Mouse (Mus musculus): ENCODE measurements around the gene Tcf7l2. TPM values are rescaled to one million over a fixed set of nuclear protein-coding genes. Genes with fewer than 3 reads are reported as not detected.

The Tcf7l2 gene
- polyA plus RNA-seq, 1 experiment from 2014 or later = 27.0 TPM

- Histone ChIP-seq H3K27ac (ENCODE audit: low read depth, low read length) (no peak overlapping the region), H3K4me3 (ENCODE audit: low read length) (no peak overlapping the region), H3K27me3 (replicated peaks; ENCODE audit: control insufficient read depth, insufficient read depth, low read length) (no peaks in the 10 kb centered on the region), H3K4me2 (ENCODE audit: low read length) (no peak overlapping the region), H3K36me3 (ENCODE audit: control insufficient read depth, insufficient read depth, low read length) (no peaks in the 10 kb centered on the region), H3K4me1 (ENCODE audit: control insufficient read depth, insufficient read depth, low read depth, low read length) (peaks cover 3% of the 10 kb centered on the region; the same call in 1 of the 2 replicates), H3K9me3 (ENCODE audit: control insufficient read depth, low read length) (no peaks in the 10 kb centered on the region), H3K9ac (ENCODE audit: low read depth, low read length) (no peak overlapping the region)
- WGBS = 47% methylated on average over 2 of the region's 2 CpGs
- ATAC-seq = no peak
Observed at GRCm38 (mm10) chr19:55845702-55846101, 104.1 kb downstream of the Tcf7l2 start.

DNA sequence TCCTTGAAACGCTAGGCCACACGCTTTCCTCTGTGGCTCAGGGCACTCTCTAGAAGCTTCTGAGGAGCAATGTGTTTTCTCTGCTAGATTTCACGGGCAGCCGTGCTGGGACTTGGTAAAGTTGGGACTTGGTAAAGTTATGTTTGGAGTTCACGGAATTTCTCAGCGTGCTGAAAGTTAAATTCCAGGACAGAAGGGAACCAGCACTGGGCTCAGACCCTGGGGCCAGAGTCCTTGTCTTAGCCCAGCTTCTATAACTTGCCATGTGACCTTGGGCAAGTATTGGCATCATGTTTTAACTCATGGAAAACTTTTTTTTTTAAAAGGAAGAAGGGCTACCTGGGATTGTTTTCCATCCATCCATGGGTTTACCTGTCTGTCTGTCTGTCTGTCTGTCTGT is 104.6 kb downstream of the Tcf7l2 start:
- Histone ChIP-seq H3K27me3 (replicated peaks; ENCODE audit: control insufficient read depth, insufficient read depth, low read length) (no peaks in the 10 kb centered on the region), H3K9ac (ENCODE audit: low read depth, low read length) (no peak overlapping the region), H3K4me2 (ENCODE audit: low read length) (no peak overlapping the region), H3K9me3 (ENCODE audit: control insufficient read depth, low read length) (no peaks in the 10 kb centered on the region), H3K4me3 (ENCODE audit: low read length) (no peak overlapping the region), H3K27ac (ENCODE audit: low read depth, low read length) (no peak overlapping the region), H3K36me3 (ENCODE audit: control insufficient read depth, insufficient read depth, low read length) (no peaks in the 10 kb centered on the region), H3K4me1 (ENCODE audit: control insufficient read depth, insufficient read depth, low read depth, low read length) (peaks cover 5% of the 10 kb centered on the region)
- no peak for ATAC-seq
- 90% methylated on average over 6 of the region's 6 CpGs for WGBS

GRCm38 (mm10) chr19:55847043-55847442 is 105.4 kb downstream of the Tcf7l2 start:
- H3K4me3 ChIP-seq (ENCODE audit: low read length) = no peak overlapping the region
- no peak overlapping the region for H3K9ac ChIP-seq (ENCODE audit: low read depth, low read length)
- H3K27ac ChIP-seq (ENCODE audit: low read depth, low read length) = no peak overlapping the region
- no peak overlapping the region for H3K4me2 ChIP-seq (ENCODE audit: low read length)
- no peaks in the 10 kb centered on the region for H3K9me3 ChIP-seq (ENCODE audit: control insufficient read depth, low read length)
- no peaks in the 10 kb centered on the region for H3K36me3 ChIP-seq (ENCODE audit: control insufficient read depth, insufficient read depth, low read length)
- 62% methylated on average over 4 of the region's 4 CpGs for WGBS
- H3K27me3 ChIP-seq (replicated peaks; ENCODE audit: control insufficient read depth, insufficient read depth, low read length) = no peaks in the 10 kb centered on the region
- no peak for ATAC-seq
- peaks cover 12% of the 10 kb centered on the region for H3K4me1 ChIP-seq (ENCODE audit: control insufficient read depth, insufficient read depth, low read depth, low read length)

DNA sequence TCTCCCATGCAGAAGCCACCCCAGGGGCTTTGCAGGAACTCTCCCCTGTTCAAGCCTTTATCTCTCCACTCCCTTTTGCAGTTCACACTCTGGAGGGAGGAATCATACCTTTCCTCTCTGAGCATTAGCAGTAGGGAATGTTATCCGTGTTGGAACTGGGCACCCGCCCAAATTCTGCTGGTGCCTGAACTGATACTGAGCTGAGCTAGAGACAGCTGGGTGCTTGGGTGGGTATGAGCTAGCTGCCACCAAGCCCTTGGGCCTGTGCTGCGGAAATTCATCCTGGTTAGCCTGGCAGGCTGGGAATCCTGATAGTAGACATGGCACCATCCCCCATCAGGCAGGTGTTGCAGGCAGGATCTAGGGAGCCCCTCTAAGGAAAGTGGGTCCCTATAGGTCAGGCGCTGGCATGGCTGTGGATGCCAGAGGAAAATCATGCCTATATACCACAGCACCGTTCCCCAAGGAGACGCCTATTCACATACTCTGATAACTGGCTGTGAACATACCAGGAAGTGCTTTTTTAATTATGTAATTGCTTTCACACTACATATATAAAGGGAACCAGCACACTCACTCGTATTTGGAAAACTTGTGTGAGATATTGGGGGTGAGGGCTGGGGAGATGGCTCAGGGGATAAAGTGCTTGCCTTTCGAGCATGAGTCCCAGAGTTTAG is 108.9 kb downstream of the Tcf7l2 start:
- H3K9me3 ChIP-seq (ENCODE audit: control insufficient read depth, low read length) = no peaks in the 10 kb centered on the region
- 78% methylated on average over 8 of the region's 8 CpGs for WGBS
- H3K4me3 ChIP-seq (ENCODE audit: low read length) = no peak overlapping the region
- H3K27ac ChIP-seq (ENCODE audit: low read depth, low read length) = no peak overlapping the region
- no peak overlapping the region for H3K9ac ChIP-seq (ENCODE audit: low read depth, low read length)
- peaks cover 10% of the 10 kb centered on the region for H3K4me1 ChIP-seq (ENCODE audit: control insufficient read depth, insufficient read depth, low read depth, low read length)
- no peak for ATAC-seq
- no peaks in the 10 kb centered on the region for H3K27me3 ChIP-seq (replicated peaks; ENCODE audit: control insufficient read depth, insufficient read depth, low read length)
- no peaks in the 10 kb centered on the region for H3K36me3 ChIP-seq (ENCODE audit: control insufficient read depth, insufficient read depth, low read length)
- no peak overlapping the region for H3K4me2 ChIP-seq (ENCODE audit: low read length)

DNA sequence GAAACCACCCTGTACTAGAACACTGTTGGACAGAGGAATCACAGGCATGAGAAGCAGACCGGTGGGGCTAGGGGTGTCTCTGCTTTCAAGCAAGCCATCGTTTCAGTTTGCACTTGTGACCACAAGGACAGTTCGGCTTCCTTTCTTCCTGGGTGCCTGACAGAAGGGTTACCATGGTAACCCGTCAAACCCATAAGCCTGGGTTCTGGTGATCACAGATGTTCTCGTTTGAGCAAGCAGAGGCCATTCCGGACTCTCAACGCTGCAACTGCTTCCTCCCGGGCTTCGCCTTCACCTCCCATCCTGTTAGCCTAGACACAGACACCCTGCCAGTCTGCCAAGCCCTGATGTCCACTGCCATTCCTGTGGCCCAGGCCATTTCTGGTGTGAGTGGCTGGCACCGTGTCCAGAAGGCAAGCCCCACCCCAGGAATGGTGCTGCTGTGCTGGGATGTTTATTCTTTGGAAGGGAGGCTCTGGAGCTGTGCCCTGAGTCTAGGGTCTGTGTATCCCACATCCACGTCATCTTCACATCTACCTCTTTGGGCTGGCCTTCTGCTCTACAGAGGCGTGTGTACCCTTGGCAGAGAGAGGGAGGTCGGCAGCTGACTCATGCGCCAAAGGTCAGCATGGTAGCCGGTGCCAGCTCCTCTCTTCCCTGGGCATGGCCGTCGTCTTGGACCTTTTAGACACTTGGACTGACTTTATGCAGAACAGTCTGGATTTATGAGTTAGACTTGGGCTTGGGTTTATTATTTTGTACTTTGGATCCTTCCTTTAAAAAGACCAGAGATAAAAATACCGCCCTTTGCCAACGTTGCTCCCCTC is 110.1 kb downstream of the Tcf7l2 start:
- Histone ChIP-seq H3K36me3 (ENCODE audit: control insufficient read depth, insufficient read depth, low read length) (no peaks in the 10 kb centered on the region), H3K4me3 (ENCODE audit: low read length) (no peak overlapping the region), H3K9me3 (ENCODE audit: control insufficient read depth, low read length) (no peaks in the 10 kb centered on the region), H3K27me3 (replicated peaks; ENCODE audit: control insufficient read depth, insufficient read depth, low read length) (no peaks in the 10 kb centered on the region), H3K9ac (ENCODE audit: low read depth, low read length) (no peak overlapping the region), H3K27ac (ENCODE audit: low read depth, low read length) (no peak overlapping the region), H3K4me1 (ENCODE audit: control insufficient read depth, insufficient read depth, low read depth, low read length) (peaks cover 10% of the 10 kb centered on the region), H3K4me2 (ENCODE audit: low read length) (no peak overlapping the region; the same call in 1 of the 2 replicates)
- 64% methylated on average over 19 of the region's 19 CpGs for WGBS
- ATAC-seq = peak; percentile 76

- Histone ChIP-seq H3K4me1 (ENCODE audit: control insufficient read depth, insufficient read depth, low read depth, low read length) (peaks cover 10% of the 10 kb centered on the region), H3K27me3 (replicated peaks; ENCODE audit: control insufficient read depth, insufficient read depth, low read length) (no peaks in the 10 kb centered on the region), H3K4me3 (ENCODE audit: low read length) (no peak overlapping the region), H3K9ac (ENCODE audit: low read depth, low read length) (no peak overlapping the region), H3K4me2 (ENCODE audit: low read length) (no peak overlapping the region), H3K27ac (ENCODE audit: low read depth, low read length) (no peak overlapping the region), H3K36me3 (ENCODE audit: control insufficient read depth, insufficient read depth, low read length) (no peaks in the 10 kb centered on the region), H3K9me3 (ENCODE audit: control insufficient read depth, low read length) (no peaks in the 10 kb centered on the region)
- no peak for ATAC-seq
- WGBS = 76% methylated on average over 10 of the region's 10 CpGs
Observed at GRCm38 (mm10) chr19:55854389-55854788, 112.8 kb downstream of the Tcf7l2 start.

DNA sequence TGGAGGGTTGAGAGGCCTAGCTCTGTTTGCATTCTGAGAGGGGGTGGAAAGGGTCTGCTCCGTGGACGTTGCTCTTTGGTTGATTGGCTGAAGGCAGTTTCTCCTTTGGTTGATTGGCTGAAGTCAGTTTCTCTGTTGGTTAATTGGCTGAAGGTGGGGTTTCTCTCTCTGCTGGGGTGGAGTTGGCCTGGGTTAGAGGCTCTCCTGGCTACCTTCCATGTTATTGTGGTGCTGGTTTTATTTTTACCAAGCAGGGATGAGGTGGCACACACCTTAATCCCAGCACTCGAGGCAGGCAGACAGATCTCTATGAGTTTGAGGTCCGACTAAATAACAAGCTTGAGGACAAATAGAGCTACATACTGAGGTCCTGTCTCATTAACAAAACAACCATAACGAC is 114.0 kb downstream of the Tcf7l2 start:
- 89% methylated on average over 5 of the region's 5 CpGs for WGBS

GRCm38 (mm10) chr19:55857328-55857727 is 115.7 kb downstream of the Tcf7l2 start:
- no peak overlapping the region for H3K9ac ChIP-seq (ENCODE audit: low read depth, low read length)
- WGBS = 94% methylated on average over 4 of the region's 4 CpGs
- H3K27me3 ChIP-seq (replicated peaks; ENCODE audit: control insufficient read depth, insufficient read depth, low read length) = no peaks in the 10 kb centered on the region
- ATAC-seq = no peak
- H3K36me3 ChIP-seq (ENCODE audit: control insufficient read depth, insufficient read depth, low read length) = no peaks in the 10 kb centered on the region
- no peak overlapping the region for H3K4me3 ChIP-seq (ENCODE audit: low read length)
- no peak overlapping the region for H3K27ac ChIP-seq (ENCODE audit: low read depth, low read length)
- H3K9me3 ChIP-seq (ENCODE audit: control insufficient read depth, low read length) = no peaks in the 10 kb centered on the region
- H3K4me1 ChIP-seq (ENCODE audit: control insufficient read depth, insufficient read depth, low read depth, low read length) = no peaks in the 10 kb centered on the region
- H3K4me2 ChIP-seq (ENCODE audit: low read length) = no peak overlapping the region

More for the DNA sequence above, 114.0 kb downstream of the Tcf7l2 start:
- Histone ChIP-seq H3K36me3 (ENCODE audit: control insufficient read depth, insufficient read depth, low read length) (no peaks in the 10 kb centered on the region), H3K4me1 (ENCODE audit: control insufficient read depth, insufficient read depth, low read depth, low read length) (peaks cover 10% of the 10 kb centered on the region), H3K27me3 (replicated peaks; ENCODE audit: control insufficient read depth, insufficient read depth, low read length) (no peaks in the 10 kb centered on the region), H3K9me3 (ENCODE audit: control insufficient read depth, low read length) (no peaks in the 10 kb centered on the region), H3K4me2 (ENCODE audit: low read length) (no peak overlapping the region), H3K9ac (ENCODE audit: low read depth, low read length) (no peak overlapping the region), H3K27ac (ENCODE audit: low read depth, low read length) (no peak overlapping the region), H3K4me3 (ENCODE audit: low read length) (no peak overlapping the region)
- ATAC-seq = no peak

DNA sequence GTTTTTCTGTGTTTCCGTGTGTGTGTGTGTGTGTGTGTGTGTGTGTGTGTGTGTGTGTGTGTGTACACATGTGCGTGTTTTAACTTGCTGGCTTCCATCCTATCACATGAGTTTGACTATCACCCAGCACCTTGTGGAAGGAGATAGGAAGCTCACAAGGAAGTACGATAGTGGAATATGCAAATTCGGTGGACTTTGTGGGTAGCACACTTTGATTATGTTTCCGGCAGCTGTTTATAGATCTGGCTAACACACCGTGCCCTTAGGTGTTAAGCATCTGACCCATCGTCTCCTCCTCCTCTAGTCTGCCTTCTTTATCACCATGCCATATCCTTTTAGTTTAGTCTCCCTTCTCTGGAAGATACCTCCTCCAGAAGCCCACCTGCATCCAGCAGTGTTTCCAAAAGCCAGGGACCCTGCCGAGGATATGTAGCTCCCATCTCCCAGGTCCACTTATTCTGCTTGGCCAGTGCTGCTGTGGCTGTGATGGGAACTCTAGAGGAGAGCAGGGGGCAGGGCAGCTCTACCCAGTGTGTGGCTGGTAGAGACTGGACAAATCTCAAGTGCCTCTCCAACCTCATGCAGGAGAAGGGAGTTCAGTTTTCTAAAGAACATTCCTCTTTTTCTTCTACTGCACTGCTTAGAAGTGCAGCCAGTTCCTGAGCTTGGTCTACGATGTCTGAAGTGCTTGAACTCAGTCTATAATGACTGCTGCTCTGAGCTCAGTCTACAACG is 118.6 kb downstream of the Tcf7l2 start:
- Histone ChIP-seq H3K27ac (ENCODE audit: low read depth, low read length) (no peak overlapping the region), H3K4me3 (ENCODE audit: low read length) (no peak overlapping the region), H3K36me3 (ENCODE audit: control insufficient read depth, insufficient read depth, low read length) (no peaks in the 10 kb centered on the region), H3K9me3 (ENCODE audit: control insufficient read depth, low read length) (no peaks in the 10 kb centered on the region), H3K4me1 (ENCODE audit: control insufficient read depth, insufficient read depth, low read depth, low read length) (no peaks in the 10 kb centered on the region), H3K9ac (ENCODE audit: low read depth, low read length) (no peak overlapping the region), H3K4me2 (ENCODE audit: low read length) (no peak overlapping the region), H3K27me3 (replicated peaks; ENCODE audit: control insufficient read depth, insufficient read depth, low read length) (no peaks in the 10 kb centered on the region)
- 93% methylated on average over 10 of the region's 10 CpGs for WGBS
- ATAC-seq = no peak
